Mouse (Mus musculus) spleen, adult 2 months (tissue): Measurements from ENCODE around the gene Gm17949.

ENCODE experiments used
- CTCF ChIP-seq: fragments of 200-500 bp; IDR thresholded peaks from 2 replicates; pipeline ENCODE4 v1.5.1; 2011; ENCODE audit warnings: mild to moderate bottlenecking, inconsistent platforms; ENCODE audit not compliant: insufficient read depth, insufficient read length, insufficient replicate concordance; ENCODE audit errors: extremely low read depth
- POLR2A ChIP-seq: fragments of 200-500 bp; IDR thresholded peaks from 2 replicates; pipeline ENCODE4 v1.6.1; 2011; ENCODE audit warnings: low read depth, low read length, inconsistent platforms

DNA sequence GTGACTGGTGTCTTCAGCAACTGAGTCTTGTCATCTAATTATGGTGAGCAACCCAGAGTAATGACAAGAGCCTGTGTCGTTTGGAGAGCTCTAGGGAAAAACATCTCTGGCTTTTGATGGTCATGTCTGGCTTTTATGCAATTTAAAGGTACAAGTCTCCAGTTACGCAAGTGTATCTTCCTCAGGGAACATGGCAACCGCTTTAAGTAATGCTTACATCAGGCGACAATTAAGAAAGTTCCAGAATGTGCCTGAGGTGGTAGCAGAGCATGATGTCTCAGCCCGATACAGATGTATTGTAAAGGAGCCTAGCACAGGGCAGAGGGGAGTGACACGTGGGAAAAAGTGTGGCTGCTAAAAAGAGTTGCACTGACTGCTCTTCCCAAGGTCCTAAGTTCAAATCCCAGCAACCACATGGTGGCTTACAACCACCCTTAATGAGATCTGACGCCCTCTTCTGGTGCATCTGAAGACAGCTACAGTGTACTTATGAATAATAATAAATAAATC, 22.3 kb upstream of the Gm17949 start:
- TF ChIP-seq POLR2A, result no peak
- TF ChIP-seq CTCF, result no peak
